Mouse (Mus musculus) urinary bladder, postnatal 4 days (tissue): ENCODE data around the gene Mgat4b.

Experiments
- DNase-seq, 2 experiments: peaks; one replicate each; pipeline ENCODE4 v3.0.0; 2021 to 2022; ENCODE audit warnings: low spot score in 2 of 2

Gene Mgat4b

GRCm38 (mm10) chr11:50248473-50249171 lies 37.9 kb downstream of the Mgat4b start:
- DNase-seq, result no peak

GRCm38 (mm10) chr11:50252166-50252565 lies 41.5 kb downstream of the Mgat4b start:
- DNase-seq, result no peak

GRCm38 (mm10) chr11:50252684-50253265 lies 42.1 kb downstream of the Mgat4b start:
- DNase-seq, result no peak

GRCm38 (mm10) chr11:50253393-50253792 lies 42.7 kb downstream of the Mgat4b start:
- DNase-seq, result no peak

GRCm38 (mm10) chr11:50254010-50254580 lies 43.4 kb downstream of the Mgat4b start:
- no peak for DNase-seq

GRCm38 (mm10) chr11:50256615-50257014 lies 45.9 kb downstream of the Mgat4b start:
- DNase-seq, result no peak

DNA sequence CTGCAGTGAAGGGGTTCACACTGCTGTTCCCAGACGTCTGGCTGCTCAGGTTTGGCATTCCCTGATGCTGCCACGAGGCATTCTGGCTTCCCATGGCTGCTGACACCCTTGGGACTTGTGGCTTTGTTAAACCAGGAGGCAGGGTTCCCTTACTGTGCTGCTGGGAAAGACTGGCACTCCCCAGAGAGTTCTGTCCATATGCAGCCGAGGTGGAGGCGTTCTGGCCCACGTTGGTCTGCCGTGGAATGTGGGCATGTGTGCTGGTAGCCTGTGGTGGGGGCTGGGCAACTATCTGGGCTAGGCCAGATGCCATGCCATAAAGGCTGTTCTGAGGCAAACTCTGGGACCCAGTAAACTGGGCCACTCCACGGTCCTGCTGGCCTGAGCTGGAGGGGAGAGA lies 47.6 kb downstream of the Mgat4b start:
- DNase-seq, result no peak

DNA sequence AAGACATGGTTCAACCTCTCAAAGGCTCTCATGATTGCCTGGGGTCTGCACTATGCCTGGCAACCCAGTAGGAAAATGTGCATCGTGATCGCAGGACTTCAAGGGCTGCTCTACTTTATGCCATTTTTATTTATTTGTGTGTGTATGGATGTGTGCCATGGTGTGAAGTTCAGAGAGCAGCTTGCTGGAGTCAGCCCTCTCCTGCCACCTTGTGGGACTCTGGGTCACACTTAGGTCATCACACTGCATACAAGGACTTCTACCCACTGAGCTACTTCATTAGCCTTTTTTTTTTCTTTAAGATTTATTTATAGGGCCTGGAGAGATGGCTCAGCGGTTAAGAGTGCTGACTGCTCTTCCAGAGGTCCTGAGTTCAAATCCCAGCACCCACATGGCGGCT lies 51.3 kb downstream of the Mgat4b start:
- DNase-seq, result no peak

DNA sequence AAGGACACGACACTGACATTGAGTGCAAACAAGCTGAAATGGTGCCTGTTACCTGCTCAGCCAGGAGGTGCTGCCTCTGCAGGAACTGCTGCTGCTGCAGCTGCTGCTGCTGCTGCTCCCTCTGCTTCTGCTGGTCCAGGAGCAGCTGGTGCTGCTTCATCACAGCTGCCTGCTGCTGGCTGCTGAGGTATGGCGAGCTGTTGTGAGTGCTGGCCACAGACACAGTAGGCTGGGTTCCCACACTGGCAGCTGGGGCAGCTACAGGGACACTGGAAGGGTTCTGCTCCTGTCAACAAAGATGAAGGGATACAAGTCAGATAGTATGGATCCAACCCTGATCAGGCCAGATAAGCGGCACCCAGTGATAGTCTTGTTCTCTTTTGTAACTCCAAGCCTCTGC lies 52.5 kb downstream of the Mgat4b start:
- no peak for DNase-seq

- no peak for DNase-seq
Measured at GRCm38 (mm10) chr11:50265931-50266330, 55.2 kb downstream of the Mgat4b start.

DNA sequence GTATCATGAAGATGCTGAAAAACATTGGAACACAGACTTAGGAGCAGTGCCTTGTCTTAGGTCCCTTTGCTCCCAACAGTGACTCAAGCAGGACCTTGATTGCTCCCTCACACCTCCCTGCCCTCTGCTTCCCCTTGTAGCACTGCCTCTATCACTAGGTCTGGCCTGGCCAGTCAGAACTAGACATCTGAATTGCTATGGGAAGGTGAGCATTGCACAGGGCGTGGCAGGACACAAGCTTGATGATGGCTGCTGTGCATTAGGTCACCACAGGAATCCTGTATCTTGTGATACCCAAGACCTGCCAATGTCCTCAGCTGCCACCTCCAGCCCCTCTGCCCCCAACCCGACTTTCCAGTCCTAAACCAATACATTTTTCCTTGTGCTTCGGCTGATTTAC lies 56.3 kb downstream of the Mgat4b start:
- DNase-seq, result no peak

- DNase-seq, result no peak
Measured at GRCm38 (mm10) chr11:50269163-50269562, 58.5 kb downstream of the Mgat4b start.

- no peak for DNase-seq
Measured at GRCm38 (mm10) chr11:50269885-50270284, 59.2 kb downstream of the Mgat4b start.

GRCm38 (mm10) chr11:50272819-50273218 lies 62.1 kb downstream of the Mgat4b start:
- no peak for DNase-seq

GRCm38 (mm10) chr11:50275077-50275476 lies 64.4 kb downstream of the Mgat4b start:
- no peak for DNase-seq

DNA sequence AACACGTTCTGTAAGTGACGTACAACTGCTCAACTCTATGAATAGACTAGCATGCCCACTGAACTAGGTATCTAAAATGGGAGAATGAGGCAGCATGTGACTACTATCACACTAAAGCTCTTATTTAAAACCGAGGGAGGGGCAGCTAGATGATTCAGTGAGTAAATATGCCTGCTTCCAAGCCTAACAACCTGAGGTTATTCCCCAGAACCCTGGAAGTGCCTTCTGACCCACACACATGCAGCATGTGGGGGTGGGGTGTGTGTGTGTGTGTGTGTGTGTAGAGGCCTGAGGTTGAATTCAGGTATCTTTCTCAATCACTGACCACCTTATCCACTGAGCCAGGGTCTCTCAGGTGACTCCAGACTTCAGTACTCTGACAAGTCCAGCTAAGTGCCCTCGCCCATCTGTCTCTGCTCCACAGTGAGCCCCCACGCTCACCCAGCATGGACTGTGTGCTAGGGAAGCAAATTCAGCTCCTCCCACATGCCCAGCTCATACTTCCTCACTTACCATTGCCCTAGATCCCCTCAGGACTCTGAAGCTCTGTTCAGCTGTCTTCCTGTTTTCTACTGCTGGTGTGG lies 65.0 kb downstream of the Mgat4b start:
- DNase-seq, result peak in 1 of 2 experiments; percentile 52

GRCm38 (mm10) chr11:50277025-50277424 lies 66.3 kb downstream of the Mgat4b start:
- peak in 1 of 2 experiments; percentile 22 for DNase-seq

- peak in 1 of 2 experiments; percentile 22 for DNase-seq
Measured at GRCm38 (mm10) chr11:50277706-50278105, 67.0 kb downstream of the Mgat4b start.

GRCm38 (mm10) chr11:50279005-50279404 lies 68.3 kb downstream of the Mgat4b start:
- no peak for DNase-seq

DNA sequence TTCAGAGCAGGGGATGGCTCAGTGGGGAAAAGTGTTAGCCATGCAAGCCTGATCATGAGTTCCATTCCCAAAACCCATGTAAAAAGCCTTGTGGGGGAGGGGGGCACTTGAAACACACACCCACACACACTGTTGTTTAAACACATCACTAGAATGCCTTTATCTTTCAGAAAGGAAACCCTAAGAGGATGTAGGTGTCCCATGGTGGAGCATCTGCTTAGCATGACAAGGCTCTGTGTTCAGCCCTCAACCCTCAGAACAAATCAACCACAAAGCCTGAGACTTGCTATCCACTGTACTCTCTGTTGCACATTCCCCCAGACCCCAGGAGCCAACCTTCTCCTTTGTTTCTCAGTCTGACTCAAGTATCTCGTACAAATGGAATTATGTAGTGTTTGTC lies 69.4 kb downstream of the Mgat4b start:
- no peak for DNase-seq
